Mouse (Mus musculus) cortical plate, adult 2 months (tissue): ENCODE measurements at regions not wholly inside any gene's neighbourhood (a gene's known extent, or its start where the extent isn't known, plus 50 kb on each side); places are given as distances from the start of the nearest gene placed in this dataset.

Experiments used
- H3K27ac ChIP-seq: fragments of 200-500 bp; 2 replicates; pipeline ENCODE4 v1.5.1; 2012; ENCODE audit warnings: low read length, control low read depth, inconsistent platforms; ENCODE audit not compliant: insufficient read depth
- H3K4me1 ChIP-seq: fragments of 200-500 bp; 2 replicates; pipeline ENCODE4 v1.6.1; 2011; ENCODE audit warnings: low read length; ENCODE audit not compliant: control insufficient read depth, insufficient read depth
- H3K4me3 ChIP-seq: fragments of 200-500 bp; 2 replicates; pipeline ENCODE4 v1.5.1; 2011; ENCODE audit warnings: mild to moderate bottlenecking, low read length, control low read depth; ENCODE audit not compliant: insufficient read depth
- CTCF ChIP-seq: fragments of 200-500 bp; IDR thresholded peaks from 2 replicates; pipeline ENCODE4 v1.5.1; 2011; ENCODE audit warnings: mild to moderate bottlenecking, control low read depth, low read length; ENCODE audit not compliant: insufficient read depth; ENCODE audit errors: extremely low read depth
- POLR2A ChIP-seq: fragments of 200-500 bp; IDR thresholded peaks from 2 replicates; pipeline ENCODE4 v1.6.1; 2011; ENCODE audit warnings: mild to moderate bottlenecking, low read length, control low read depth; ENCODE audit not compliant: insufficient read depth; ENCODE audit errors: extremely low read depth

DNA sequence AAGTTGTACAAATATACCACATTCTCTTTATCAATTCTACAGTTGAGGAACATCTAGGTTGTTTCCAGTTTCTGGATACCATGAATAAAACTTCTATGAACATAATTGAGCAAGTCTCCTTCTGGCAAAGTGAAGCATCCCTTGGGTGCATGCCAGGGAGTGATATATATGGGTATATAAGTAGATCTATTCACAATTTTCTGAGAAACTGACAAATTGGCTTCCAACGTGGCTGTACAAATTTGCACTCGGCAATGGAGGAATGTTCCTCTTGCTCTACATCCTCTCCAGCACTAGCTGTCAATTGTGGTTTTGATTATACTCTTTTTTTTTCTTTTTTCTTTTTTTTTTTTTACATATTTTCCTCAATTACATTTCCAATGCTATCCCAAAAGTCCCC, 576.7 kb downstream of the 9430069I07Rik start:
- Histone ChIP-seq H3K4me3 (no peak overlapping the region), H3K27ac (no peak overlapping the region), H3K4me1 (no peaks in the 10 kb centered on the region)
- TF ChIP-seq CTCF (no peak), POLR2A (no peak)

DNA sequence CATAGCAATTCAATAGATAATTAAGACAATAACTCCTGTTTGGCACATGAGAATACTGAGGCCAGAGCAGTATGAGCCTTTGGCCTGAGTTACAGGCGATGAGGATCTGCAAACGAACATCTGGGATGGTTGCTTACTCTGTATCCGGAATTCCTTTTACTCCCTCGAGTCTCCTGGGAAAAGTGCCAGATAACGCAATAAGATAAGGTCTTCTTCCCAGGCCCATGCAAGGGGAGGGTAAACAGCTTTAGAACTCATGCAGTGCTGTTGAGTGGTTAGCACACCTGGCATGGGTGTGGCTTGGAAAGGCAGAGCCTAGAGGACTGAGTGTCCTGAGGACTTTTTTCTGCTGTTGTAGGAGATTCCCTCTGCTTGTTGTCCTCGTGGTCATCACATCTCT, 598.2 kb downstream of the 9430069I07Rik start:
- TF ChIP-seq POLR2A, result no peak
- TF ChIP-seq CTCF, result no peak
- Histone ChIP-seq H3K27ac (no peak overlapping the region), H3K4me3 (no peak overlapping the region), H3K4me1 (no peaks in the 10 kb centered on the region)

DNA sequence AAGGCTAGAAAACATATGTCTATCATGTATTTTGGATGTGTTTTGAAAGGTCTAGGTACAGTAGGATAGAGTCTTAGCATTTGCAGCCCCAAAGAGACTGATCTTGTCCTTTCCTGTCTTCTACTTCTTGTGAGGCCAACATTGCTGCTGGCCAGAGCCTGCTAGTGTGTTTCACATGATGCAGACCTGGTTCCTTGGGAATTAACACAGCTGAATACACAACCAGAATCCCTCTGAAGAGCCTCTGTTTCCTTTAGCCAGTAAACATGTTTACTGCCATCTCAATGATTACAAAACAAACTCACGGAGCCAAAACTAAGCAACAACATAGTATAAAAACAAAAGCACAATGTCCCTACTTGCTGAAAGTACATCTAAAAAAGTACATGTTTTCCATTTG, 598.9 kb downstream of the 9430069I07Rik start:
- Histone ChIP-seq H3K27ac (no peak overlapping the region), H3K4me1 (no peaks in the 10 kb centered on the region), H3K4me3 (no peak overlapping the region)
- TF ChIP-seq CTCF, result no peak
- no peak for TF ChIP-seq POLR2A
